Mouse (Mus musculus) embryonic fibroblast, embryonic 13.5 days (primary cell): ENCODE measurements around the gene Tmx4.

Source experiments
- CTCF ChIP-seq: IDR thresholded peaks from 2 replicates; pipeline ENCODE4 v1.5.1; 2011; ENCODE audit warnings: mild to moderate bottlenecking, control low read depth, low read length, moderate library complexity, borderline replicate concordance; ENCODE audit not compliant: insufficient read depth
- POLR2A ChIP-seq: IDR thresholded peaks from 2 replicates; pipeline ENCODE4 v1.6.1; 2011; ENCODE audit warnings: low read depth, mild to moderate bottlenecking, control low read depth, low read length, moderate library complexity

- TF ChIP-seq CTCF: no peak
- TF ChIP-seq POLR2A: no peak
Measured at GRCm38 (mm10) chr2:134641372-134641771, 2.6 kb downstream of the Tmx4 start.
